ENCODE assay signal across 17 mouse cellular contexts in the genomic region with DNA sequence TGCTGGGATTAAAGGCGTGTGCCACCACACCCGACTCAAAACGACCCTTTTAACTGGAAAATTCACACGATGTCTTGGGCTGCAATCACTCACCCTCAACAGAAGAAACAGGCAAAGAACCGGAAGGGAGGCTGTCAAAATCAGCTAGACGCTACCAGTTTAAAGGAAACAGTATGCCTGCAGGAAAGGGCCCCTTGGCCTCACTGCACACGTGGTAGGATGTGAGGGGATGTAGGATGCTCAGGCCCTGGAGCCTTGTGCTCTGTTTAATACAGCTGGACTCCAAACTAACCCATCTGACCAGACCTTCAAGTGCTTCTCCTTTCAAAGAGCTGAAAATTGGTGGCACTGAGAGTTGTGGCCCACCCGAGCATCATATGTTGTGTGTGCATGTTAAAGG.
DNase-seq lines count a peak whose midpoint lies in the region; ATAC-seq and TF ChIP-seq lines count a peak whose summit lies in the region.
"Had no signal": no experiment of that assay in that cellular context is flagged by ENCODE, and none has a peak within 500 bp of the region (broad histone marks: within the 10 kb centered on the region; RNA-seq: fewer than 3 reads in every experiment).

No protein-coding gene starts in this region.

- DNase-seq in cerebellum, adult 9-11 months: peak; percentile 13
- no peak for DNase-seq in cerebellum, postnatal 10 days
- peak; percentile 65 for DNase-seq in 416B (ENCODE audit: low read depth)
- DNase-seq in induced T-regulatory cell, adult 2 months (ENCODE audit: low read depth): peak; percentile 27
- DNase-seq in right cerebral cortex, postnatal 36 days (ENCODE audit: low spot score in 2 of 2): no peak
- no peak for DNase-seq in midbrain, embryonic 14.5 days
- no peak for DNase-seq in embryo, embryonic 9.5 days (ENCODE audit: extremely low spot score)
- DNase-seq: adrenal gland, adult 8-10 months; cerebellum, postnatal 36 days; kidney, adult 11 months had no signal

- H3K27ac ChIP-seq in bone marrow macrophage, adult 2 months (ENCODE audit: insufficient read depth, low read depth, low read length): peak overlapping the region; percentile 92
- H3K27ac ChIP-seq in midbrain, embryonic 14.5 days (replicated peaks; ENCODE audit: low read depth, low read length): no peak overlapping the region
- H3K27ac ChIP-seq: embryonic facial prominence, embryonic 15.5 days; forebrain, embryonic 15.5 days; hindbrain, embryonic 12.5 days had no signal

- 90% methylated on average over 8 of the region's 8 CpGs for WGBS in midbrain, embryonic 14.5 days

- no peak overlapping the region for H3K4me2 ChIP-seq in midbrain, embryonic 14.5 days (ENCODE audit: low read length)
- H3K4me2 ChIP-seq: embryonic facial prominence, embryonic 15.5 days; forebrain, embryonic 15.5 days; heart, embryonic 12.5 days; hindbrain, embryonic 12.5 days had no signal

- ATAC-seq in midbrain, embryonic 14.5 days (ENCODE audit: low FRiP score, low TSS enrichment): no peak
- ATAC-seq: forebrain, embryonic 15.5 days; hindbrain, embryonic 16.5 days had no signal

- H3K27me3 ChIP-seq in midbrain, embryonic 14.5 days (ENCODE audit: control insufficient read depth, insufficient read depth, low read length): no peaks in the 10 kb centered on the region
- H3K27me3 ChIP-seq: embryonic facial prominence, embryonic 15.5 days; forebrain, embryonic 15.5 days; hindbrain, embryonic 12.5 days had no signal

- peaks cover 68% of the 10 kb centered on the region for H3K4me1 ChIP-seq in bone marrow macrophage, adult 2 months (ENCODE audit: control insufficient read depth, insufficient read depth, low read length)
- H3K4me1 ChIP-seq in midbrain, embryonic 14.5 days (ENCODE audit: control insufficient read depth, insufficient read depth, low read length): no peaks in the 10 kb centered on the region
- H3K4me1 ChIP-seq: embryonic facial prominence, embryonic 15.5 days; heart, embryonic 12.5 days; hindbrain, embryonic 12.5 days had no signal

- no peak for TF ChIP-seq POLR2A in bone marrow macrophage, adult 2 months (IDR thresholded peaks at IDR 0.05; ENCODE audit: borderline replicate concordance, low read depth, low read length)

- H3K9ac ChIP-seq in midbrain, embryonic 14.5 days (replicated peaks; ENCODE audit: low read length): no peak overlapping the region
- H3K9ac ChIP-seq: embryonic facial prominence, embryonic 15.5 days; forebrain, embryonic 15.5 days; heart, embryonic 12.5 days; hindbrain, embryonic 12.5 days had no signal

- no peak for TF ChIP-seq CTCF in bone marrow macrophage, adult 2 months (IDR thresholded peaks at IDR 0.05; ENCODE audit: low read depth, low read length)

- H3K36me3 ChIP-seq in midbrain, embryonic 14.5 days (ENCODE audit: control insufficient read depth, insufficient read depth, low read length): no peaks in the 10 kb centered on the region
- H3K36me3 ChIP-seq: embryonic facial prominence, embryonic 15.5 days; forebrain, embryonic 15.5 days; heart, embryonic 12.5 days; hindbrain, embryonic 12.5 days had no signal

- no peaks in the 10 kb centered on the region for H3K9me3 ChIP-seq in midbrain, embryonic 14.5 days (ENCODE audit: control insufficient read depth, low read length)
- H3K9me3 ChIP-seq: embryonic facial prominence, embryonic 15.5 days; forebrain, embryonic 15.5 days; G1E; heart, embryonic 12.5 days; hindbrain, embryonic 12.5 days had no signal

- H3K4me3 ChIP-seq in bone marrow macrophage, adult 2 months (ENCODE audit: insufficient read depth, low read length): peak overlapping the region; percentile 2; the same call in 1 of the 2 replicates
- no peak overlapping the region for H3K4me3 ChIP-seq in midbrain, embryonic 14.5 days (replicated peaks; ENCODE audit: low read depth, low read length)
- H3K4me3 ChIP-seq: embryonic facial prominence, embryonic 15.5 days; forebrain, embryonic 15.5 days; heart, embryonic 12.5 days; hindbrain, embryonic 12.5 days had no signal

Comparison
In these comparisons a context has a peak if more than half of its experiments do, and no peak if none do; other contexts are left out.
1. DNase-seq: peak in cerebellum, adult 9-11 months (single experiment), 416B (single experiment) and induced T-regulatory cell, adult 2 months (single experiment); none in cerebellum, postnatal 10 days (0 of 2), right cerebral cortex, postnatal 36 days (0 of 2), midbrain, embryonic 14.5 days (single experiment) and embryo, embryonic 9.5 days (single experiment).